Mouse (Mus musculus): ENCODE measurements around the gene Fgfr1op.
"Not testable (repeated sequence)": the region's sequence is repeated elsewhere in the genome, so short reads cannot be mapped to it uniquely, and the experiment has no call there.

GRCm38 (mm10) chr17:8116928-8117327 lies 48.4 kb upstream of the Fgfr1op start:
- TF ChIP-seq CTCF, POLR2A (IDR thresholded peaks at IDR 0.05; ENCODE audit: insufficient read depth, low read depth, low read length): not testable (repeated sequence)
